Mouse (Mus musculus) hindlimb bud, embryonic 11.5 days (tissue): ENCODE results near the gene Dpysl4.
A peak's percentile ranks its signal among the peaks of the same experiment; 100 is the strongest.

Experiments
- DNase-seq: peaks from one replicate; pipeline ENCODE4 v3.0.0-alpha.2; 2012; ENCODE audit warnings: low read depth, low spot score; ENCODE audit errors: extremely low spot score

The Dpysl4 gene

GRCm38 (mm10) chr7:139085629-139086194 is at the start of gene Dpysl4:
Gene Dpysl4, plus strand, starts transcription at chr7:139086001.
- DNase-seq = no peak

GRCm38 (mm10) chr7:139063406-139063805 is 22.4 kb upstream of the Dpysl4 start:
- no peak for DNase-seq

DNA sequence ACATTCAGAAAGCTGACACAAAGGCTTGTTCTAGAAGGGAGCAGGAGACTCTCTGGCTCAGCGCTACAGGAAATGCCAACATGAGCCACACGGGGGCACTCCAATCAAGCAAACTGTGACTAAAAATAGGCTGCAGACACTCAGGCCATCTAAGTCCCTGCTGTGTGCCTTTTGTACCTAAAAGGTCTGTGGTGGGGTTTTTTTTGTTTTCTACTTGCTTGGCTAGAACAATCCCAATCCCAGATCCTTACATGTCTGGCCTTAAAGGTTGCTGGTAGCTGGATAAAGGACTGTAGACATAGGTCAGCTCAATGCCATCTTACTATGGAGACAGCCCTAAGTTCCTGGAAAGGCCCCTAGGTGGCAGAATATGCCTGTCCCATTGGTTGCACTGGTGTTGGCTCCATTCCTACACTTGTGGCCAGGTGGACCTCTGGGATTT is 17.6 kb upstream of the Dpysl4 start:
- peak; percentile 78 for DNase-seq

GRCm38 (mm10) chr7:139074189-139074588 is 11.6 kb upstream of the Dpysl4 start:
- no peak for DNase-seq

DNA sequence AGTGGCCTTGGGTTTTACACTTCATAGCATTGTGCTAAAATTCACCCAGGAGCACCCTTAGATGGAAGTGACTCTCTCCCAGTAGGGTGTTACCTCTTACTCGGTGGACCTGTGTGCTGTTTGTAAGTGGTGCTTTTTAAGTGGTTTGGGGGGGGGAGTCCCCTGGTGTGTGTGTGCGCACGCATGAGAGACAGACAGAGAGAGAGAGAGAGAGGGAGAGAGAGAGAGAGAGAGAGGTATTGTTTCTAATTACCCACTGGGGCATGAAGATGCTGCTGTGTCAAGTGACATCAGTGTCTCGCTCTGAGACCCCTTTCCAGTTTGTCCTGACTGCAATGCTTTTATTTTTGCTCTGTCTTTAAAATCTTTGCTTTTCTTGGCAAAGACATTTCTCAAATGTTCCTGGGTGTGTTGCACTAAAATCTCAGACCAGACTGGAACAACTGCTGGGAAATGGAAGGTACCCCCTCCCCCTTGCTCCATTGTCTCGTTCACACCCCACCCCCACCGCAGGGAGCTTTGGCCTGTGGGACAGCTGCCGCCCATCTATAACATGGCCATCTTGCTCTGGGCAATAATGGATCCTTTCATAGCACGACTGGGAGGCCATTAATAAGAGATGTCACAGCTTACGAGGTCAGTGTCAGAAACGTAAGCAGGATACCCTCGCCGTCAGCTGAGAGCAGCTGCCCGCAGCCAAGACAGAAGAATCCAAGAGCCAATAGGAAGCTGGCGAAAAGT is 10.6 kb upstream of the Dpysl4 start:
- no peak for DNase-seq

GRCm38 (mm10) chr7:139077283-139077682 is 8.5 kb upstream of the Dpysl4 start:
- DNase-seq = no peak

DNA sequence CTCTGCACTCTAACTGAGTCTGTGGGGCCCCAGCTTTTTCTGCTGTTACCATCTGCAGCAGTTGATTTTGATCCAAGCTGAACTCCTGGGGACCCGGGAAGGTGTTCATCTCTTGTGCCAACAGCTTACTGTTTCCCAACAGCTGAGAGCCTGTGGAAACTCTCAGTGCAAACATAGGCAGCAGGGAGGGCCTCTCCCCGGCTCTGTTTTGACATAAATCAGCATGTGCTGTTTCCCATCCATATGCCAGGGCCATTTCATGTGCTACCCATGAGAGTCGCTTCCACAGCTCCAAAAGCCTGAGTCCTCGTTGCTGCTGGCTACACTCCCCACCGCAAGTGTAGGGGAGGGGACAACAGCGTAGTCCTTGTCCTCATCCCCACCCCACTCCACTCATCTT is 7.6 kb upstream of the Dpysl4 start:
- no peak for DNase-seq

GRCm38 (mm10) chr7:139079141-139079540 is 6.7 kb upstream of the Dpysl4 start:
- DNase-seq = no peak

DNA sequence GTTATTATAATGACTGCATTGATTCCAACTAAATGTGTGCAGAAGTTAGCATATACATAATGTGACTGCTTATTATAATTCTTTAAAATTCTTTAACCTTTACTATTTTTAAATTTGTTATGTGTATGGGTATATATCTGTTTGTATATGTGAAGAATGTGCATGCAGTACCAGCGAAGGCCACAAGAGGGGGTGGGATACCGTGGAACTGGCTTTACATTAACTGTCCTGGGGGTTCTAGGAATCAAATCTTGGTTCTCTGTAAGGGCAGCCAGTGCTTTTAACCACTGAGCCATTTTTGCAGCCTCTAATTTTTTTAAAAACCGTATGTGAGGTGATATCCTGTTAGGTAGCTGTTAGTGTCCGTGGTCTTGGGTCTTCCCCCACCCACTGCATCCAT is 5.1 kb upstream of the Dpysl4 start:
- no peak for DNase-seq

DNA sequence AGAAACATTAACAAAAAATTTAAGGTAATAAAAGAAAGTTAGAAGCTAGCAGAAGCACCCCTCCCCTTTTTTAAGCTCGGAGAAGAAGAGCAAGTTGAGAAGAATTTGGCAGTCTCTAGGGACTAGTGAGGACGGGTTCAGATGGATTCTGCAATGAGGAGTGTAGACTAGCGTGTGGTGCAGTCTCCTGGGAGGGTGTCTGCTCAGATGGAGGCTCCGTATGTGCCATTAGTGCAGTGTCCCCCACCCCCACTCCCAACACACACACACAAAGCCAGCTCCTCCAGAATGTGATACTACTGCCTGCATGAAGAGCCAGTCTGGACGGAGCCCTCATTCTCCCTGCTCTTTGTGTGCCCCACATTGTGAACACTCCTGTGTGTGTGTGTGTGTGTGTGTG is 4.6 kb upstream of the Dpysl4 start:
- no peak for DNase-seq

- DNase-seq = no peak
Observed at GRCm38 (mm10) chr7:139082281-139082680, 3.5 kb upstream of the Dpysl4 start.

DNA sequence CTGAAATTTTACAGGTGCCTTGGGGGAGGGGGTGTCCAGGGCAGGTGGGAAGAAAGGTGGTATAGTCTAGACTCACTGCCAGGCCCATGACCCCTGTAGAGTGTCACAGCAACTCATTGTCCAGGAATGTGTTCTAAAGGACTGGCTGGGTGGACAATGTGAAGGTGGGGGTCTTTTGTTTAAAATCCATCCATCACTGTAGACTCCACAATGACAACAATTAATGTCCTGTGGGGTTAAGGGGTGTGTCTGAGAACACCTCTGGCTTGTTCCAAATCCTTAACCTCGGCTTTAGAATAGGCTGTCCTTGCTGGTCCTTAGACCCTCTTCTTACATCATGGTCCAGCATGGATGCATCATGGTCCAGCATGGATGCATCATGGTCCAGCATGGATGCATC is 1.5 kb upstream of the Dpysl4 start:
- no peak for DNase-seq

- no peak for DNase-seq
Observed at GRCm38 (mm10) chr7:139086195-139087158, 676 bp downstream of the Dpysl4 start.

- DNase-seq = no peak
Observed at GRCm38 (mm10) chr7:139087801-139088200, 2.0 kb downstream of the Dpysl4 start.

DNA sequence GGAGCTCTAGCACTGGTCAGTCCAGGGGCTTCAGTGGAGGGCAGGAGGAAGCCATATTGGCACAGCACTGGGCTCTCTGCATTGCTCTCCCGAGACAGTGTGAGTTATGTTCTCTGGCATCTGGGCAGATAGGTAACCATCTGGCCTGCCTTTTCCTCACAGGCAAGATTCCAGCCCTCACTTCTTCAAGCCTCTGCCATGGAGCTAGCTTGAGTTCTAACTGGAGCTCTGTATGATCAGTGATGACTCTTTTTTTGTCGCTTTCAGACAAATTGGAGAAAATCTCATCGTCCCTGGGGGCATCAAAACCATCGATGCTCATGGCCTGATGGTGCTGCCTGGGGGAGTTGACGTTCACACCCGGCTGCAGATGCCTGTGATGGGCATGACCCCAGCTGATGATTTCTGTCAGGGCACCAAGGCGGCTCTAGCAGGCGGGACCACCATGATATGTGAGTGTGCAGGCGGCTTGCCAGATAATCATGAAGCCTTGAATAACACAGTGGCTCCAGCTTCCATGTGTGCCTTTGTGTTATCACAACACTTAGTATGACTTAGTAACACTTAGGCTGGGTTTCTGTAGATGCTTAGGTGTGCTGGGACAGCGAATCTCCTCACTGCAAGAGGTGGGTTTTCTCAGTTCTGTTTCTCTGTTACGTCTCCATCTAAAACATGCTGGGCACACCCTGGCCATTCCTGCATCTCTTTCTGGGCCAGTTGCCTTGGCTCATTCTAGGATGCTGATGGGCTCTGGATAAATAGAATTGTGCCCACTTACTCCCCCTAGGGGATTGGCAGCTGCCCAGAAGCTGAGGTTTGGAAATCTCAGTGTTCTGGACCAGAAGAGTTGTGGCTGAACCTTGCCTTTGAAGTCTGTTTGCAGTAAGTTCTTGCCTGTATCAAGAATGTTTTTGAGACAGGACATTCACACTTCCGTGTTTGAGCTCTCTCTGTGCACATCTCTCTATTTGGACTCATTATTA is 4.4 kb downstream of the Dpysl4 start:
- DNase-seq = no peak

DNA sequence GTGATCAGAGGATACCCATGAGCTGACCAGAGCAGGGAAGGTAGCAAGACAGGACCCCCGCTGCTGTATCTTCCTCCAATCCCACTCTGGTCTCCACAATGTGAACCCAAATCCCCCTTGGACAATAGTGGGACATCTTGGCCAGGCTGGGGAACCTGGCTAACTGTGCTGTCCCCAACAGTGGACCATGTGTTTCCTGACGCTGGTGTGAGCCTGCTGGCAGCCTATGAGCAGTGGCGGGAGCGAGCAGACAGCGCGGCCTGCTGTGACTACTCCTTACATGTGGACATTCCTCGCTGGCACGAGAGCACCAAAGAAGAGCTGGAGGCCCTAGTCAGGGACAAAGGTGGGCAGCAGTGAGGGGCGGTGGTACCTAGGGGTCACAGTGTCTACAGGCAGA is 5.9 kb downstream of the Dpysl4 start:
- DNase-seq = no peak

DNA sequence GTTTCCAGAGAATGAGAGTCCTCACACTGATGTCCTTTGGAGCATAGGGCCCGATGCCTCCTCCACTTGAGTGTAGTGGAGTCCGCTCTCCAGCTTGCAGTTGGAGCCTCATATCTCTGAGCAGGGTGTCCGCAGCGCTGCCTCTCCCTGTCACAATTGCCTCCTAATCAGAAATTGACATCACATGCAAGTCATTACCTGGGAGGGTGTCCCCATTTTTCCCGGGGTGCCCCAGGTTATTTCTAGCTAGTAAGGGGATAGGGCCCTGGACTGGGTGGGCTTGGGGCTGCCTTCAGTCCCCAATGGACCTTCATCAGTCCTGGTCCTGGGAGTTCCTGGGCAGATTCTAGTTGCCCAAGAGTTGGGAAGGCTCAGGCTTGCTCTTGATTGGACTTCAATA is 6.9 kb downstream of the Dpysl4 start:
- DNase-seq = no peak

DNA sequence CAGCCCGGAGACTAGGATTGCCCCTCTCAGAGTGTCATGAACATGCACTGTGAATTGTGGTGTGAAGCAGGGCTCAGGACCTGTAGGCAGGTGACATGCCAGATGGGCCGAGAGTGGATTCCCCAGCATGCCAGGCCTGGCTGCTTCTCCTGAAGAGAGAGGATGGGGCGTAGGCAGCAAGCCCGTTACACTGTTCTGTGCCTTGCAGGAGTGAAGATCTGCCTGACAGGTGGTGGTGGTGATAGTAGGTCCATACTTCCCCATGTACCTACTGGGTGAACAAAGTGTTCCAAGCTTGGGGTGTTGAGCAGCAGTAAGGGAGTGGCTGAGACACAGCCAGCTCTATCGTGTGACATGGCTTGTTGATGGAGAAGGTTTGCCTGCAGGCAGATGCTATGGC is 7.3 kb downstream of the Dpysl4 start:
- DNase-seq = no peak

DNA sequence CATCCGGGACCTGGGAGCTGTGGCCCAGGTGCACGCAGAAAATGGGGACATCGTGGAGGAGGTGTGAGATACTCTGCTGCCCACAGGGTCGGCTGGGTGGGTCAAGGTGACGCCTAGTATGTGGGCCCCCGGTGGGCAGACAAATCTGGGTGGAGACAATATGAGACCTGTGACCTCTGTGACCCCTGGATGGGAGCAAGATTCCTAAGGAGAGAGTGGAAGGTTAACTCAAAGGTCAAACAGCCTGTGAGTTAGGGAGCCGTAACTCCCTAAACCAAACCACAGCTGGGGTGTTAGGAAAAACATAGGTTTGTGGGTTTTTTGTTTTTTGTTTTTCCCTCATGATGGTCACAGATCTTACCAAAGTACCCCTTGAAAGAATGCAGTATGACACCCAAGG is 8.0 kb downstream of the Dpysl4 start:
- no peak for DNase-seq

DNA sequence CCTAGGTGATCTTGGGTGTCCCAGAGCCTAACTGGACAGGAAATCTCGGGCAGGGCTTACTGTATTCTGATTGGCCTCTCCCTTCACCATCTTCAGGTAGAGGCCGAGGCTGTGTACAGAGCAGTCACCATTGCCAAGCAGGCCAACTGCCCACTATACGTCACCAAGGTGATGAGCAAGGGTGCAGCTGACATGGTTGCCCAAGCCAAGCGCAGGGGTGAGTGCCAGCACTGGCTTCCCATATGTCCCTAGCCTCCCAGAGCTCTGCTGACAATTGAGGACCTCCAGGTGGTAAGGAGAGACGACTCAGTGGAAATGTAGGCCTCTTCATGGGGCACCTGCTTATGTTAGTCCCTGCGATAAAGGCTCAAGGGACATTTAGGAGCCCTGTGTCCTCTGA is 9.0 kb downstream of the Dpysl4 start:
- DNase-seq = no peak

DNA sequence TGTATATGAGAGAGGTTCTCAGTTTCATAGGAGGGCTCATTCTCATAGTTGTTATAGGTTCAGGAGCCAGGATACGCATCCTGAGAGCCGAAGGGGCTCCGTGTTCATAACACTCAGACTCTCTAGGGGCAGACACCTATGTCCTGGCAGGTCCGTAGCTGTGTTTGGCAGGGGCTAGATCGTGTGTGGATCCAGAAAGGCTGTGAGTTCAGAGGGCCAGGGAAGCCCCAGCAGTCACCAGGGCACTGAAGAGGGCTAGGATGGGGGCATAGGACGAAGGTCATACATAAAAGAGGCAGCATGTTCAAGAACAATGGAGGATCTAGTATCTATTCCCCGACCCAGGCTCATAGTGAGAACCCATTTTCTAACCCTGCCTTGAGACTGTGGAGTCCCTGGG is 9.5 kb downstream of the Dpysl4 start:
- DNase-seq = no peak
